Mouse (Mus musculus) intestine, embryonic 15.5 days (tissue): ENCODE measurements at regions not wholly inside any gene's neighbourhood (a gene's known extent, or its start where the extent isn't known, plus 50 kb on each side); places are given as distances from the start of the nearest gene placed in this dataset.

Source experiments
- ATAC-seq: fragments of 200-750 bp; cut with Nextera tagmentation; 2 replicates; pipeline ENCODE4 v1.8.0; 2017; ENCODE audit warnings: moderate TSS enrichment, moderate library complexity
- H3K27ac ChIP-seq: fragments of 300-500 bp; sonication (generic); 2 replicates; pipeline ENCODE4 v1.5.1; 2015; ENCODE audit warnings: mild to moderate bottlenecking, inconsistent platforms
- H3K27me3 ChIP-seq: fragments of 300-500 bp; sonication (generic); replicated peaks from 2 replicates; pipeline ENCODE4 v1.6.1; 2015; ENCODE audit warnings: inconsistent platforms
- H3K36me3 ChIP-seq: fragments of 300-500 bp; sonication (generic); 2 replicates; pipeline ENCODE4 v1.6.1; 2015; ENCODE audit warnings: inconsistent platforms
- H3K4me1 ChIP-seq: fragments of 300-500 bp; sonication (generic); replicated peaks from 2 replicates; pipeline ENCODE4 v1.6.1; 2015; ENCODE audit warnings: inconsistent platforms
- H3K4me2 ChIP-seq: fragments of 300-500 bp; sonication (generic); replicated peaks from 2 replicates; pipeline ENCODE4 v1.6.1; 2015; ENCODE audit warnings: mild to moderate bottlenecking, inconsistent platforms
- H3K4me3 ChIP-seq: fragments of 300-500 bp; sonication (generic); replicated peaks from 2 replicates; pipeline ENCODE4 v1.5.1; 2015; ENCODE audit warnings: inconsistent platforms
- H3K9ac ChIP-seq: fragments of 300-500 bp; sonication (generic); 2 replicates; pipeline ENCODE4 v1.6.1; 2015; ENCODE audit warnings: inconsistent platforms
- H3K9me3 ChIP-seq: fragments of 300-500 bp; sonication (generic); 2 replicates; pipeline ENCODE4 v1.6.1; 2016; ENCODE audit warnings: inconsistent platforms
- WGBS: fragments of 180-500 bp; shearing (Covaris S2); methylation state at CpG from one replicate; pipeline ENCODE4 v1.1.7; 2015; 5-methylcytosine and 5-hydroxymethylcytosine counted together

GRCm38 (mm10) chr14:98937933-98938332 lies 56.2 kb downstream of the Rpl36a-ps1 start:
- whole genome bisulfite sequencing = 73% methylated on average over 1 of the region's 1 CpGs
- no peak for ATAC-seq

GRCm38 (mm10) chr14:98937373-98937772 lies 56.7 kb downstream of the Rpl36a-ps1 start:
- H3K27ac ChIP-seq = no peak overlapping the region
- H3K9ac ChIP-seq = no peak overlapping the region
- H3K9me3 ChIP-seq = no peaks in the 10 kb centered on the region
- H3K4me3 ChIP-seq = no peak overlapping the region
- 70% methylated on average over 2 of the region's 2 CpGs for WGBS
- 0 out of 2 replicates have a peak, but pooled peaks have one; percentile 20 for ATAC-seq
- no peak overlapping the region for H3K4me2 ChIP-seq
- H3K36me3 ChIP-seq = no peaks in the 10 kb centered on the region
- H3K27me3 ChIP-seq = no peaks in the 10 kb centered on the region
- H3K4me1 ChIP-seq = no peaks in the 10 kb centered on the region

More at GRCm38 (mm10) chr14:98937933-98938332, 56.2 kb downstream of the Rpl36a-ps1 start:
- H3K4me2 ChIP-seq = no peak overlapping the region
- no peak overlapping the region for H3K4me3 ChIP-seq
- H3K36me3 ChIP-seq = no peaks in the 10 kb centered on the region
- H3K9ac ChIP-seq = no peak overlapping the region
- no peaks in the 10 kb centered on the region for H3K4me1 ChIP-seq
- H3K27ac ChIP-seq = no peak overlapping the region
- no peaks in the 10 kb centered on the region for H3K9me3 ChIP-seq
- H3K27me3 ChIP-seq = no peaks in the 10 kb centered on the region

DNA sequence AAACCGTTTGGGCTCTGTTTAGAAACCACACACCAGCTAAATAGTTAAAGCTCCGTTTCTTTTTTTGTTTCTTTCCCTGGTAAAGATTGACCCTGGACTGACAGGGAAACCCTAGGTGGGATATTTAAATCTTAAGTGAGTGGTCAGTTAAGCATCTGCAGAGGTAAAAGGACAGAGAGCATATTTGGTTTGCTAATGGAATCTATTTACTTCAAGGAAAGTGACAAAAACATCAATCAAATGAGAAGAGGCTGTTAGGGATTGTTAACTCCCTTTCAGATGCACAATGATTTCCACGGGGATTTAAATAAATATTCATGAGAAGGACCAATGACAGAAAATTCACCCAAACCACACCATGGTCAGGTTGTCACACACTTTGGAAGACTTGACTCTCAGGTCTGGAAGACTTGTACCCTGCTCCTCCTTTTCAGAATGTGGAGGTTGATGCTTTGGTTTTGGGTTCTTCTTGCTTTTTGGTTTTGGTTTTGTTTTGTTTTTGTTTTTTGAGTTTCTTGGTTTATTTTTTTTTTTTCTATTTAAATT lies 60.7 kb downstream of the Rpl36a-ps1 start:
- WGBS = 12% methylated on average over 3 of the region's 3 CpGs

GRCm38 (mm10) chr14:98929276-98929675 lies 64.8 kb downstream of the Rpl36a-ps1 start:
- Histone ChIP-seq H3K9me3 (no peaks in the 10 kb centered on the region), H3K4me2 (no peak overlapping the region), H3K4me1 (no peaks in the 10 kb centered on the region), H3K27ac (no peak overlapping the region), H3K9ac (no peak overlapping the region), H3K4me3 (no peak overlapping the region), H3K27me3 (no peaks in the 10 kb centered on the region), H3K36me3 (no peaks in the 10 kb centered on the region)
- no peak for ATAC-seq
- 76% methylated on average over 2 of the region's 2 CpGs for WGBS

More for the DNA sequence above, 60.7 kb downstream of the Rpl36a-ps1 start:
- no peak overlapping the region for H3K9ac ChIP-seq
- no peak for ATAC-seq
- no peaks in the 10 kb centered on the region for H3K36me3 ChIP-seq
- H3K4me1 ChIP-seq = no peaks in the 10 kb centered on the region
- H3K4me2 ChIP-seq = no peak overlapping the region
- H3K27ac ChIP-seq = no peak overlapping the region
- H3K4me3 ChIP-seq = no peak overlapping the region
- no peaks in the 10 kb centered on the region for H3K27me3 ChIP-seq
- H3K9me3 ChIP-seq = no peaks in the 10 kb centered on the region

DNA sequence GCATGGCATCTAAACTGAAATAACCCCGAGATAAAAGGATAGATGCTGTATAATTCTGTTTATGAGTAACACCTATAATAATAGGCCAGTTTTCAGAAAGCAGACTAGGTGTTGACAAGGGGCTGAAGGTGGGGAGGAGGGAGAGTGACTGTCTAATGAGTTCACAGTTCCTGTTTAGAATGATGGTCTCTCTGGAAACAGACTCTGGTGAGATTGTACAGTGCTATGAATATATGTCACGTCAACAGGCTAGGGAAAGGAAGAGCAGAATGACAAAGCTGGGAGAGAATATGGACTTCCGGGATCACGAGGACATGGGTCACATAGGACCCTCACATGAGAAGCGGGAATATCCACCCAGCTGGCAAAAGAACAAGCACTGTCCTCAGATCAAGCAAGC lies 85.9 kb downstream of the Rpl36a-ps1 start:
- H3K4me1 ChIP-seq = no peaks in the 10 kb centered on the region
- no peak for ATAC-seq
- no peak overlapping the region for H3K4me2 ChIP-seq
- H3K4me3 ChIP-seq = no peak overlapping the region
- H3K9me3 ChIP-seq = no peaks in the 10 kb centered on the region
- no peaks in the 10 kb centered on the region for H3K27me3 ChIP-seq
- H3K36me3 ChIP-seq = no peaks in the 10 kb centered on the region
- WGBS = 84% methylated on average over 5 of the region's 5 CpGs
- H3K9ac ChIP-seq = no peak overlapping the region
- H3K27ac ChIP-seq = no peak overlapping the region

GRCm38 (mm10) chr14:98898876-98899275 lies 95.2 kb downstream of the Rpl36a-ps1 start:
- no peak overlapping the region for H3K4me2 ChIP-seq
- H3K4me3 ChIP-seq = no peak overlapping the region
- no peak overlapping the region for H3K27ac ChIP-seq
- no peaks in the 10 kb centered on the region for H3K4me1 ChIP-seq
- no peaks in the 10 kb centered on the region for H3K27me3 ChIP-seq
- H3K9me3 ChIP-seq = no peaks in the 10 kb centered on the region
- H3K36me3 ChIP-seq = no peaks in the 10 kb centered on the region
- no peak overlapping the region for H3K9ac ChIP-seq
- WGBS = 73% methylated on average over 4 of the region's 4 CpGs
- ATAC-seq = no peak

DNA sequence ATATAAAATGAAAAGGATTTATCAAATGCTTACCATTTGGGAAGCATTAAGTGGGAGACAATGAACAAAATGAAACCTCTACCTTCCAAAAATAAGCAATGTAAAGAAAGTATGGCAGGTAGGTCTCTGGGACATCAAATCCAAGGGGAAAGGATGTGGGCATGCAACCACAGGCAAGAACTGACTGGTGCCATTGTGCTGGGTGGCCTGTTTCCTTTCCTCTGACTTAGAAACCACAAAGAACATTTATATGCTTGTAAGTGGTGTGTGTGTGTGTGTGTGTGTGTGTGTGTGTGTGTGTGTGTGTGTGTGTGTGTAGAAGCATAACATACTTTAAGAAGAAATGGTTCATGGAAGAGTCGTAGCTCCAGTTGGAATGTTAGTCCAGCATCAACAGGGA lies 96.7 kb downstream of the Rpl36a-ps1 start:
- 69% methylated on average over 1 of the region's 1 CpGs for WGBS

DNA sequence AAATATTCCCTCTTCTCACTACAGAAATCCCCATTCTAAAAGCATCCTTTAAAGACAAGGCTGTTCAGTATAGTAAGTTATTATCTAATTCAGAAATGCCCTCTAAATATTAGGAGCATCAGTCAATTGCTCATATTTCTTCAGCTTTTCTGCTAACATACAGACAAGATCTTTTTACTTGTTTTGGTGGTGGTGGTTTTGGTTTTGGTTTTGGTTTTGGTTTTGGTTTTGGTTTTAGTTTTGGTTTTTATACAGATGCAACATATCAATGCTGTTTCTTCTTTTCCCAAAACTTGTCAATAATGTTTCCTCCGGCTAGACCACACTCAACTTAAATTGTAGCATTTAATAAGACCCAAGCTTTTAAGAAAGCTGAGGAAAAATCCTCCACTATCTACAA lies 98.2 kb downstream of the Rpl36a-ps1 start:
- no peak for ATAC-seq
- H3K27me3 ChIP-seq = no peaks in the 10 kb centered on the region
- H3K27ac ChIP-seq = no peak overlapping the region
- no peak overlapping the region for H3K4me3 ChIP-seq
- WGBS = 80% methylated on average over 1 of the region's 1 CpGs
- no peaks in the 10 kb centered on the region for H3K36me3 ChIP-seq
- no peaks in the 10 kb centered on the region for H3K4me1 ChIP-seq
- no peaks in the 10 kb centered on the region for H3K9me3 ChIP-seq
- H3K4me2 ChIP-seq = no peak overlapping the region
- H3K9ac ChIP-seq = no peak overlapping the region

More for the DNA sequence above, 96.7 kb downstream of the Rpl36a-ps1 start:
- H3K4me2 ChIP-seq = no peak overlapping the region
- ATAC-seq = no peak
- H3K27me3 ChIP-seq = no peaks in the 10 kb centered on the region
- H3K4me3 ChIP-seq = no peak overlapping the region
- H3K27ac ChIP-seq = no peak overlapping the region
- no peak overlapping the region for H3K9ac ChIP-seq
- no peaks in the 10 kb centered on the region for H3K36me3 ChIP-seq
- H3K4me1 ChIP-seq = no peaks in the 10 kb centered on the region
- H3K9me3 ChIP-seq = no peaks in the 10 kb centered on the region

DNA sequence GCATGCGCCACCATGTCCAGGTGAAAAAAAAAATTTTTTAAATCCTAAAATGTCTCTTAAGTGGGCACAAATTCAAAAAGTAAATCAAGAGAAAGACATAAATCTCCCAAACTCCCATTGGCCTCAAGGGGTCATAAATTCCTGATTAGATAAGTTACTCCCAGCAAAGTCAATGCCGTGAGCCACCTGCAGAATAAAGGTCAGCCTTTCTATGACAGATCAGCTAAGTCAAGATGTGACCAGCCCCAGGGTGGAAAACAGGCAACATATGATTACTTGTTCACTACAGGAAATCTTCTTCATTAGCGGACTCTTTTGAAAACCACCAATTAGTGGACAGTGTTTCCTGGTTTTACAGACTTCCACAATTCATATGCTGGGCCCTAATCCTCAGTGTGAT lies 101.4 kb downstream of the Rpl36a-ps1 start:
- 74% methylated on average over 3 of the region's 3 CpGs for WGBS
- Histone ChIP-seq H3K4me3 (no peak overlapping the region), H3K9me3 (no peaks in the 10 kb centered on the region), H3K27me3 (no peaks in the 10 kb centered on the region), H3K4me1 (no peaks in the 10 kb centered on the region), H3K36me3 (no peaks in the 10 kb centered on the region), H3K9ac (no peak overlapping the region), H3K4me2 (no peak overlapping the region), H3K27ac (no peak overlapping the region)
- 0 out of 2 replicates have a peak, but pooled peaks have one; percentile 65 for ATAC-seq

GRCm38 (mm10) chr14:98891252-98891947 lies 102.7 kb downstream of the Rpl36a-ps1 start:
- H3K36me3 ChIP-seq = no peaks in the 10 kb centered on the region
- H3K9me3 ChIP-seq = no peaks in the 10 kb centered on the region
- H3K9ac ChIP-seq = no peak overlapping the region
- no peak overlapping the region for H3K27ac ChIP-seq
- no peak overlapping the region for H3K4me2 ChIP-seq
- H3K27me3 ChIP-seq = no peaks in the 10 kb centered on the region
- H3K4me3 ChIP-seq = no peak overlapping the region
- 63% methylated on average over 5 of the region's 5 CpGs for WGBS
- ATAC-seq = no peak
- H3K4me1 ChIP-seq = no peaks in the 10 kb centered on the region

GRCm38 (mm10) chr14:98887588-98887987 lies 106.5 kb downstream of the Rpl36a-ps1 start:
- WGBS = 80% methylated on average over 2 of the region's 2 CpGs
- ATAC-seq = no peak
- H3K27me3 ChIP-seq = no peaks in the 10 kb centered on the region
- no peaks in the 10 kb centered on the region for H3K9me3 ChIP-seq
- no peak overlapping the region for H3K4me2 ChIP-seq
- no peak overlapping the region for H3K27ac ChIP-seq
- H3K4me1 ChIP-seq = no peaks in the 10 kb centered on the region
- H3K36me3 ChIP-seq = no peaks in the 10 kb centered on the region
- H3K9ac ChIP-seq = no peak overlapping the region
- no peak overlapping the region for H3K4me3 ChIP-seq

GRCm38 (mm10) chr14:98886982-98887381 lies 107.1 kb downstream of the Rpl36a-ps1 start:
- ATAC-seq = no peak
- no peak overlapping the region for H3K4me3 ChIP-seq
- H3K4me1 ChIP-seq = no peaks in the 10 kb centered on the region
- no peaks in the 10 kb centered on the region for H3K27me3 ChIP-seq
- WGBS = 11% methylated on average over 1 of the region's 1 CpGs
- no peaks in the 10 kb centered on the region for H3K36me3 ChIP-seq
- H3K4me2 ChIP-seq = no peak overlapping the region
- H3K27ac ChIP-seq = no peak overlapping the region
- no peak overlapping the region for H3K9ac ChIP-seq
- H3K9me3 ChIP-seq = no peaks in the 10 kb centered on the region

GRCm38 (mm10) chr14:98882586-98882985 lies 111.5 kb downstream of the Rpl36a-ps1 start:
- Histone ChIP-seq H3K27ac (no peak overlapping the region), H3K36me3 (no peaks in the 10 kb centered on the region), H3K27me3 (no peaks in the 10 kb centered on the region), H3K9me3 (no peaks in the 10 kb centered on the region), H3K9ac (no peak overlapping the region), H3K4me3 (no peak overlapping the region), H3K4me1 (no peaks in the 10 kb centered on the region), H3K4me2 (no peak overlapping the region)
- 76% methylated on average over 10 of the region's 10 CpGs for WGBS
- no peak for ATAC-seq
